Mouse (Mus musculus): ENCODE results near the gene Secisbp2. TPM values are rescaled to one million over a fixed set of nuclear protein-coding genes. Genes with fewer than 3 reads are reported as not detected.
A peak's percentile ranks its signal among the peaks of the same experiment; 100 is the strongest.
"Not testable (repeated sequence)": the region's sequence is repeated elsewhere in the genome, so short reads cannot be mapped to it uniquely, and the experiment has no call there.

Secisbp2 gene
- 10 to 100 TPM; 39.3 to 46.0 TPM for polyA plus RNA-seq (2017; shearing (Covaris generic))

- ATAC-seq: peak; percentile 95
These were observed at the start of gene Secisbp2 for GRCm38 (mm10) chr13:51651408-51652064. Secisbp2 (plus strand) TSS chr13:51651697.

- no peak for ATAC-seq
These were observed 48.7 kb upstream of the Secisbp2 start for GRCm38 (mm10) chr13:51602764-51603163.

- no peak for ATAC-seq
These were observed 48.1 kb upstream of the Secisbp2 start for GRCm38 (mm10) chr13:51603221-51603893.

GRCm38 (mm10) chr13:51603894-51604244 is 47.6 kb upstream of the Secisbp2 start:
- ATAC-seq: no peak

- no peak for ATAC-seq
These were observed 42.3 kb upstream of the Secisbp2 start for GRCm38 (mm10) chr13:51609231-51609630.

- ATAC-seq: no peak
These were observed 40.4 kb upstream of the Secisbp2 start for GRCm38 (mm10) chr13:51611060-51611459.

- ATAC-seq: no peak
These were observed 40.0 kb upstream of the Secisbp2 start for GRCm38 (mm10) chr13:51611500-51611899.

- no peak for ATAC-seq
These were observed 35.7 kb upstream of the Secisbp2 start for GRCm38 (mm10) chr13:51615815-51616214.

- no peak for ATAC-seq
These were observed 35.0 kb upstream of the Secisbp2 start for GRCm38 (mm10) chr13:51616417-51617044.

GRCm38 (mm10) chr13:51617306-51617705 is 34.2 kb upstream of the Secisbp2 start:
- no peak for ATAC-seq

- ATAC-seq: no peak
These were observed 33.6 kb upstream of the Secisbp2 start for GRCm38 (mm10) chr13:51617861-51618260.

GRCm38 (mm10) chr13:51618602-51619001 is 32.9 kb upstream of the Secisbp2 start:
- ATAC-seq: no peak

- ATAC-seq: no peak
These were observed 28.9 kb upstream of the Secisbp2 start for GRCm38 (mm10) chr13:51622626-51623025.

GRCm38 (mm10) chr13:51623678-51624077 is 27.8 kb upstream of the Secisbp2 start:
- ATAC-seq: no peak

GRCm38 (mm10) chr13:51628273-51628848 is 23.1 kb upstream of the Secisbp2 start:
- no peak for ATAC-seq

GRCm38 (mm10) chr13:51631354-51631992 is 20.0 kb upstream of the Secisbp2 start:
- ATAC-seq: no peak

- no peak for ATAC-seq
These were observed 18.8 kb upstream of the Secisbp2 start for GRCm38 (mm10) chr13:51632560-51633218.

GRCm38 (mm10) chr13:51635384-51635783 is 16.1 kb upstream of the Secisbp2 start:
- not testable (repeated sequence) for ATAC-seq

GRCm38 (mm10) chr13:51638958-51639357 is 12.5 kb upstream of the Secisbp2 start:
- ATAC-seq: no peak

GRCm38 (mm10) chr13:51641424-51641823 is 10.1 kb upstream of the Secisbp2 start:
- ATAC-seq: no peak

GRCm38 (mm10) chr13:51642171-51642778 is 9.2 kb upstream of the Secisbp2 start:
- ATAC-seq: no peak

Data from CD4-positive, CD25-positive, alpha-beta regulatory T cell, adult 4 months (primary cell).